Mouse (Mus musculus) liver, adult 2 months (tissue): ENCODE data around the gene Plcb2.

Source experiments
- CTCF ChIP-seq: fragments of 200-500 bp; IDR thresholded peaks from 2 replicates; pipeline ENCODE4 v1.5.1; 2011; ENCODE audit warnings: low read depth, low read length, control low read depth
- POLR2A ChIP-seq: fragments of 200-500 bp; IDR thresholded peaks from 2 replicates; pipeline ENCODE4 v1.6.1; 2011; ENCODE audit warnings: low read length, control low read depth; ENCODE audit not compliant: insufficient read depth; ENCODE audit errors: extremely low read depth

GRCm38 (mm10) chr2:118776295-118776694 is 48.1 kb upstream of the Plcb2 start:
- TF ChIP-seq CTCF = no peak
- TF ChIP-seq POLR2A = no peak
